Mouse (Mus musculus): ENCODE results near the gene Ctdspl. TPM values are rescaled to one million over a fixed set of nuclear protein-coding genes. Genes with fewer than 3 reads are reported as not detected.

Gene Ctdspl
- polyA plus RNA-seq, 1 experiment = 4.9 TPM

DNA sequence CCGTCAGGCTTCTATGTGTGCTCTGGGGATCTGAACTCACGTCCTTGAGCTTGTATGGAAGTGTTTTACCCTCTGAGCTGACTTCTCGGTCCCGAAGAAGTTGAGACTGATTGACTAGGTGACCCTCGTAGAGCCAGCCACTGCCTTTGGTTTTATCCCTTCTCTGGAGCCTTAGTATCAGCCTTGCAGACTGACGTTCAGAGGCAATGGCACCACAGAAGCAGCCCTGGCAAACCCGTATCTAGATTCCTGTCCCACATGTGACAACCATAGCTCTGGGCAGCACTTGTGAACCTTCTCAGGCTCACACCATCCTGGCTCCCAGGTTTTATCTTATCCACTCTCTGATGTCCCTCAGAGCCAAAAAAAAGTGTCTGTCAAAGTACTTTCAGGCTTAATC is 25.1 kb downstream of the Ctdspl start:
- Histone ChIP-seq H3K36me3 (ENCODE audit: control insufficient read depth, insufficient read depth) (no peaks in the 10 kb centered on the region), H3K4me3 (no peak overlapping the region), H3K79me2 (ENCODE audit: control insufficient read depth, insufficient read depth) (no peaks in the 10 kb centered on the region), H3ac (ENCODE audit: control insufficient read depth, insufficient read length) (no peak overlapping the region), H3K27me3 (ENCODE audit: control insufficient read depth, insufficient read depth, insufficient read length) (no peaks in the 10 kb centered on the region), H3K4me2 (ENCODE audit: low read depth) (no peak overlapping the region)
- TF ChIP-seq REST (IDR thresholded peaks at IDR 0.05; ENCODE audit: insufficient read depth, insufficient read length) (no peak), POLR2AphosphoS2 (IDR thresholded peaks at IDR 0.05; ENCODE audit: insufficient read length, low read depth) (no peak), E2F4 (IDR thresholded peaks at IDR 0.05; ENCODE audit: insufficient read depth) (no peak), TCF3 (IDR thresholded peaks at IDR 0.05; ENCODE audit: insufficient read length, low read depth) (no peak), MAX (IDR thresholded peaks at IDR 0.05; ENCODE audit: low read depth) (no peak), TCF12 (IDR thresholded peaks at IDR 0.05; ENCODE audit: insufficient read depth, poor library complexity, severe bottlenecking) (no peak), POLR2A (IDR thresholded peaks at IDR 0.05; ENCODE audit: insufficient read length, low read depth) (no peak), MYOD1 (IDR thresholded peaks at IDR 0.05; ENCODE audit: control insufficient read depth in 1 of 3, insufficient read length in 2 of 3, low read depth in 2 of 3) (no peak), MYOG (IDR thresholded peaks at IDR 0.05; ENCODE audit: control insufficient read depth in 1 of 3, insufficient read depth in 1 of 3, insufficient read length in 2 of 3, low read depth in 2 of 3) (no peak), SRF (IDR thresholded peaks at IDR 0.05; ENCODE audit: control insufficient read depth, insufficient read length, low read depth) (no peak), USF1 (IDR thresholded peaks at IDR 0.05; ENCODE audit: low read depth) (no peak), CEBPB (IDR thresholded peaks at IDR 0.05; ENCODE audit: insufficient read depth, poor library complexity, severe bottlenecking) (no peak)

DNA sequence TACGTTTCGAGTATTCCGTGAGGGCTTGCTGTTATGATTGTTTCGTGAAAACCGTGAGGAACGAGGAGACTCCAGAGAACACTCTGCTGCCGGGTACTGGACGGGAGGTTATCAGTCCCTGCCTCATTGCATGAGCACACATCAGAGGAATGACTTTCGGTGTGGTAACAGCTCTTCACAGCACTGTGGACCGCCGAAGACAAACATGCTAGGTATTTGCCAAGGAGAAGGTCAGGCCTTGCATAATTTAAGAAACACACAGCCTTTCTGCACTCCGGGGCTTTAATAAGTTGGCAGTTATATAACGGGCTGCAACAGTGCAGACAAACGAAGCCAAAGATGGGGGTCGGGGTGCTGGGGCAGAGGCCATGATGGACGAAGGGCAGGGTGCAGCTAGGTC is 25.9 kb downstream of the Ctdspl start:
- no peaks in the 10 kb centered on the region for H3K36me3 ChIP-seq (ENCODE audit: control insufficient read depth, insufficient read depth)
- no peak overlapping the region for H3K4me2 ChIP-seq (ENCODE audit: low read depth)
- no peaks in the 10 kb centered on the region for H3K27me3 ChIP-seq (ENCODE audit: control insufficient read depth, insufficient read depth, insufficient read length)
- no peak overlapping the region for H3K4me3 ChIP-seq
- H3ac ChIP-seq (ENCODE audit: control insufficient read depth, insufficient read length) = no peak overlapping the region
- H3K79me2 ChIP-seq (ENCODE audit: control insufficient read depth, insufficient read depth) = no peaks in the 10 kb centered on the region
- no peak for TF ChIP-seq USF1 (IDR thresholded peaks at IDR 0.05; ENCODE audit: low read depth)
- no peak for TF ChIP-seq TCF12 (IDR thresholded peaks at IDR 0.05; ENCODE audit: insufficient read depth, poor library complexity, severe bottlenecking)
- TF ChIP-seq MYOD1 (IDR thresholded peaks at IDR 0.05; ENCODE audit: control insufficient read depth in 1 of 3, insufficient read length in 2 of 3, low read depth in 2 of 3) = no peak
- TF ChIP-seq SRF (IDR thresholded peaks at IDR 0.05; ENCODE audit: control insufficient read depth, insufficient read length, low read depth) = no peak
- no peak for TF ChIP-seq TCF3 (IDR thresholded peaks at IDR 0.05; ENCODE audit: insufficient read length, low read depth)
- TF ChIP-seq POLR2A (IDR thresholded peaks at IDR 0.05; ENCODE audit: insufficient read length, low read depth) = no peak
- TF ChIP-seq CEBPB (IDR thresholded peaks at IDR 0.05; ENCODE audit: insufficient read depth, poor library complexity, severe bottlenecking) = no peak

DNA sequence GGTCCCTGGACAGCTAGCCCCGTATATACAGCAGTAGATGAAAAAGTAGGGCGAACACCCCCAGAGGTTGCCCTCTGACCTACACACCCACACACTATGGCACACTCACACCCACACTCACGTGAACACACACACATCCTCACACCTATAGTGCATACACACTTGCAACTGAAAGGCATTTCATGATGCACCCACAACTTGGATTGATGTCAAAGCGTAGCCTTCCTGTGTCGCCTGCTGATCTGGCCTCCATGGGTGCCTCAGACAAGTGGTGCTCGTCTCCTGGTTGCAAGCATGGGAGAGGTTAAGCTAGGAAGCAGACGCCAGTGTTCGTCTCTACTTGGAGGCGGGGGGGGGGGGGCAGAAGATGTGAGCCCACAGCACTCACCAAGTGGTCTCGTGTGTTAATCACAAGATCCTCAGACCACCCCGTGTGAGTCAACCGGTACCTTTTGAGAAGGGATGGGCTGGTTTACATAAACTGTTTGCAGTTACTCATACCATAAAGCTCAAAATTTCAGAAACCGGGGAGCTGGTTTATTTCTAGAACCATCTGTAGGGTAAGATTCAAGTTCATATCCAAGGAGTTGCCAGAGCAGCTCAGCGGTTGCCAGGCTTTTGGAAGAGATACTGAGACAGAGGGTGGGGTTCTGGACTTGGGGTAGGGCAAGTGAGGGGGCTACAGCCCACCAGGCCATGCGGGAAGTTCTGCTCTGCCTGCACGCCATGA is 27.4 kb downstream of the Ctdspl start:
- no peak overlapping the region for H3K4me3 ChIP-seq
- H3K79me2 ChIP-seq (ENCODE audit: control insufficient read depth, insufficient read depth) = no peaks in the 10 kb centered on the region
- no peak overlapping the region for H3K4me2 ChIP-seq (ENCODE audit: low read depth)
- no peaks in the 10 kb centered on the region for H3K36me3 ChIP-seq (ENCODE audit: control insufficient read depth, insufficient read depth)
- TF ChIP-seq SRF (IDR thresholded peaks at IDR 0.05; ENCODE audit: control insufficient read depth, insufficient read length, low read depth) (no peak), MAX (IDR thresholded peaks at IDR 0.05; ENCODE audit: low read depth) (no peak)
- H3K27me3 ChIP-seq (ENCODE audit: control insufficient read depth, insufficient read depth, insufficient read length) = no peaks in the 10 kb centered on the region
- no peak overlapping the region for H3ac ChIP-seq (ENCODE audit: control insufficient read depth, insufficient read length)

DNA sequence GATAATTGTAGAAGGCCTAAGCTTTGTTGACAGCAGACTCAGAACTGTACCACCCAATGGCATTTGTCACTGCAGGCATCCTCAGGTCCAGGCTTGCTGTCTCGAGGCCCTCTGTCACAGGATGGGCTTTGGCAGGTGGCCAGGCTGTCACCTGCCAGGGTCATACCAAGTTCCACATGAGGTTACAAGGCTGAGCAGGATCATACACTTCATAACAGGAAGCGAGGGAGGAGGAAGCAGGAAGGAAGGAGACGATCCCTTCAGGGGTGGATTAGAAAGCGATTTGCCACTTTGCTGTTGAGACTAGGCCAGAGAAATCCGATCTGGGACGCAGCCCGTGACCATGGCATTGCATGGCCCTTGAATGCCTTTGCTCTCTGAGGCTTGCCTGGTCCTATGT is 32.5 kb downstream of the Ctdspl start:
- TF ChIP-seq USF1 (IDR thresholded peaks at IDR 0.05; ENCODE audit: low read depth) (no peak), POLR2AphosphoS2 (IDR thresholded peaks at IDR 0.05; ENCODE audit: insufficient read length, low read depth) (no peak), E2F4 (IDR thresholded peaks at IDR 0.05; ENCODE audit: insufficient read depth) (no peak), TCF12 (IDR thresholded peaks at IDR 0.05; ENCODE audit: insufficient read depth, poor library complexity, severe bottlenecking) (no peak), MAX (IDR thresholded peaks at IDR 0.05; ENCODE audit: low read depth) (no peak), MYOG (IDR thresholded peaks at IDR 0.05; ENCODE audit: control insufficient read depth in 1 of 3, insufficient read depth in 1 of 3, insufficient read length in 2 of 3, low read depth in 2 of 3) (no peak), TCF3 (IDR thresholded peaks at IDR 0.05; ENCODE audit: insufficient read length, low read depth) (no peak), POLR2A (IDR thresholded peaks at IDR 0.05; ENCODE audit: insufficient read length, low read depth) (no peak), REST (IDR thresholded peaks at IDR 0.05; ENCODE audit: insufficient read depth, insufficient read length) (no peak), SRF (IDR thresholded peaks at IDR 0.05; ENCODE audit: control insufficient read depth, insufficient read length, low read depth) (no peak), MYOD1 (IDR thresholded peaks at IDR 0.05; ENCODE audit: control insufficient read depth in 1 of 3, insufficient read length in 2 of 3, low read depth in 2 of 3) (no peak), CEBPB (IDR thresholded peaks at IDR 0.05; ENCODE audit: insufficient read depth, poor library complexity, severe bottlenecking) (no peak)
- no peak overlapping the region for H3K4me2 ChIP-seq (ENCODE audit: low read depth)

DNA sequence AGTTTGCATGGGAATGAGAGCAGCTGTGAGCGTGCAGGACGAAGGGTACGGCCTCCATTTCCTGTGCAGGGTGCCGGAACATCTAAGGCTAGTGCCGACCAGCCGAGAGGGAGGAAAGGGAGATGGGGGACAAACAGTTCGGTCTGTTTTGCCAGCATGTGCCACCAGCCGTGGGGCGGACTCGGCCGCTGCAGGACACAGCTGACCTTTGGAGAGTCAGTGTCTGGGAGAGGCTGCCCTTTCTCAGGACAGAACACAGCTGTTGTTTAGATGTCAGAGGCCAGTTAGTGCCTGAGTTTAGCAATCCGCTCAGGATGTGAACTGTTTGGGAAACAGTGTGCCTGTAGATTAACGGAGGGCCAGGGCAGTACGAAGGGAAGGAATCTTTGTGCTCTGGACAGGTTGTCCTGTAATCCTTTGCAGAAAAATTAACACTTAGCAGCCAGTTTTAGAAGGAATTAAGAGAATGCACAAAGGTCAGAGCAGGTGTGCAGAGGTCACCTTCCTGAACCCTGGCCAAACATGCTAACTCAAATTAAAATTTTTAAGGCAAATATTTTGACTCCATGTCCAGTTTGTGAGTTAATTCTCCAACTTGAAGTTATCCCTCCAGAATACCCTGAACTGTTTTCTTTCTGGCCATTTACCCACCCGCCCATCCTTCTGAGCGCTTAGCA is 34.3 kb downstream of the Ctdspl start:
- H3ac ChIP-seq (ENCODE audit: control insufficient read depth, insufficient read length) = no peak overlapping the region
- no peak overlapping the region for H3K4me2 ChIP-seq (ENCODE audit: low read depth)
- TF ChIP-seq CEBPB (IDR thresholded peaks at IDR 0.05; ENCODE audit: insufficient read depth, poor library complexity, severe bottlenecking) (no peak), MYOG (IDR thresholded peaks at IDR 0.05; ENCODE audit: control insufficient read depth in 1 of 3, insufficient read depth in 1 of 3, insufficient read length in 2 of 3, low read depth in 2 of 3) (no peak), TCF12 (IDR thresholded peaks at IDR 0.05; ENCODE audit: insufficient read depth, poor library complexity, severe bottlenecking) (no peak), E2F4 (IDR thresholded peaks at IDR 0.05; ENCODE audit: insufficient read depth) (no peak)
- H3K4me3 ChIP-seq = no peak overlapping the region
- H3K27me3 ChIP-seq (ENCODE audit: control insufficient read depth, insufficient read depth, insufficient read length) = no peaks in the 10 kb centered on the region
- H3K79me2 ChIP-seq (ENCODE audit: control insufficient read depth, insufficient read depth) = no peaks in the 10 kb centered on the region
- no peaks in the 10 kb centered on the region for H3K36me3 ChIP-seq (ENCODE audit: control insufficient read depth, insufficient read depth)

More for the DNA sequence above, 32.5 kb downstream of the Ctdspl start:
- Histone ChIP-seq H3K4me3 (no peak overlapping the region), H3K79me2 (ENCODE audit: control insufficient read depth, insufficient read depth) (no peaks in the 10 kb centered on the region), H3K27me3 (ENCODE audit: control insufficient read depth, insufficient read depth, insufficient read length) (no peaks in the 10 kb centered on the region), H3K36me3 (ENCODE audit: control insufficient read depth, insufficient read depth) (no peaks in the 10 kb centered on the region), H3ac (ENCODE audit: control insufficient read depth, insufficient read length) (no peak overlapping the region)

Data from myocyte (in vitro differentiated cells).